Mouse (Mus musculus): ENCODE results near the gene Tgfb2.

The Tgfb2 gene

DNA sequence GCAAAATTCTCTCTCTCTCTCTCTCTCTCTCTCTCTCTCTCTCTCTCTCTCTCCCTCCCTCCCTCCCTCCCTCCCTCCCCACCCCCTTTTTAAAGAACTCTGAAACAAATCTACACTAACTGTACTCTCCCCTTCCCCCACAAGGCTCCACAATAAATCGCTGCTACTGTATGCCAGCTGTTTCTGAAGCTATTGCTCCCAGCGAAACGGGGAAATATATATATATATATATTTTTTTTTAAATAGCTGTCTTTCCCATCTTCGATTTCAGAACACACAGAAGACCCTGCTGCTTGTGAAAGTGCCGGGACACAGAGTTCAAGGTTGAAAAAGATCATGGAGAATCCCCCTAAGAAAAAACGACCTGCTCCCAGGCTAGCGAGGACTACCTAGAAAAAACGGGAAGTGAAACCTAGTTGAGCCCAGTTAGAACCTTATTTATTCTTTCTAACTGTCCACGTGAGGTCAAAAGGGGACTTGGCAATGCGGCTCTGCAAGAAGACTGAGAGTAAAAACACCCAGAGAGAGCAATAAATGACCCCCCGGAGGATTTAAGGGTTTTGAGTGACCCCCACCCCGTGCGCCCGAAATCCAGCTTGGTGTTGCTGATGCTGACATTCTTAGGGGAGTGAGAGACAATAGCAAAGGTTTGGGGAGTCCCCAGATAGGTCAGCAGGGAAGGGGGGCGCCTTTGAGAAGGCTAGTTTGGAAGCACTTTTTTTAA is 2.4 kb downstream of the Tgfb2 start:
- in situ Hi-C loops (cut with MboI, MseI), result no loop called here

GRCm38 (mm10) chr1:186702391-186703255 is 3.2 kb downstream of the Tgfb2 start:
- in situ Hi-C loops (cut with MboI, MseI), result no loop called here

DNA sequence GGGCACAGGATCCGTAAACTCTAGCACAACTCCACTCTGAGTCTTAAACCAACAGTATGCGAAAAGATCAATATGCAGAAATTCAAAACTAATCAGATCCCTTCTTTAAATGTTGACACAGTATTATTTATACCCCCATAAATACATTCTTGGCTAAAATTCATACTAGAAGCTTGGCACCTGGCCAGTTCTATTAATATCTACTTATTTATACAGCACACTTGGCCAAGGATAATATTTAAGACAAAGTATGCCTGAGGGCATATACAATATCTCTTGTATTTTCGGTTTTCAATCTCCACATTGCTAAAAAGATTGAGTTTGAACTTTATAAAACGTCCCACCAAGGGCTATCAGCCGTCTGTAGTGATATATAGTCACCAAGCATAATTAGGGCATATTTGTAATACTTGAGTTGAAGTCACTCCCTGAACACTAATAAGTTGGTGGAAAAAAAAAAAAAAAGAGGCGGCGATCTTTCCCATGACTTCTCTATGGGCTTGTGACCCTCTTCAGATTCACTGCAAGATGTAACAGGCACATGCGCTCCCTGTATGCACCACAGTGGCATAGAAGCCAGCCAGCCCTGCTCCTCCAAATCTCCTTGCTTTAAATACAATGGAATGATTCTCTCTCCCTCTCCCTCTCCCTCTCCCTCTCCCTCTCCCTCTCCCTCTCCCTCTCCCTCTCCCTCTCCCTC is 4.4 kb downstream of the Tgfb2 start:
- in situ Hi-C loops (cut with MboI, MseI), result no loop called here

- in situ Hi-C loops (cut with MboI, MseI), result no loop called here
These were observed 5.3 kb downstream of the Tgfb2 start for GRCm38 (mm10) chr1:186700496-186700895.

GRCm38 (mm10) chr1:186698583-186699338 is 7.0 kb downstream of the Tgfb2 start:
- in situ Hi-C loops (cut with MboI, MseI), result no loop called here

DNA sequence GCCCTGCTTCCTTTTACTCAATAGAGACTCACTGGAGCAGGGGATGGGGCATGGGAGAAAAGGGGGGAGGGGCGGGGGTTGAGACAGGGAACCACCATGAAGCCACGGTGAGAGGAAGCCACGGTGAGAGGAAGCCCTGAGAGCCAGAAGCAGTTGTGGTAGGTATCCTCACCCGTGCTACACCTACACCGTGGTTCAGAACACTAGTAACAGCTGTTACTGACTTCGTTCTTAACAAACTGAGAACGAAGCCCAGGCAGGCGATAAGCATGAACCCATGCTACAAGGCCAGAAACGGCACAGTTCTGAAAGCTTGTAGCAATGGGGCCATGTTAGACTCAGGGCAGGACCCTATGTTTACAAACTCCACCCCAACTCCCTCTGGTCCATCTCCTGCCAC is 9.6 kb downstream of the Tgfb2 start:
- in situ Hi-C loops (cut with MboI, MseI), result no loop called here

GRCm38 (mm10) chr1:186695361-186695760 is 10.4 kb downstream of the Tgfb2 start:
- in situ Hi-C loops (cut with MboI, MseI), result no loop called here

DNA sequence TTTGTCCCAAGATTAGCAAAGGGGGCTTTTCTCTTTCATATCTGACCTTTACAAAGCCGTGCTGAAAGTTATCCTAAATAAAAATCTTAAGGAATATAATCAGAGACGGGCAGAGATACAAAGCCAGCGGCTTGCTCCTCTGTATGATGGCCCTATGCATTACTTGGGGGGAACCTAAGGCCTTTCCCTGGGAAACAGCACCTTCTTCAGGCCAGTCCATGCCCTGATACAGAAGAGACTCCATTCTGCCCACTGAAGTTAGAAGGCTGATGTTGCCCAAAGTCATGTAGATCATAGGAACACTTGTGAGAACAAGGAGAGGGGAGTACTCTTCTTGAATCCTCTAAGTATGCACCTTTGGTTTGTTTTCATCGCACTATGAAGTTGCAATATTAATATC is 13.4 kb downstream of the Tgfb2 start:
- in situ Hi-C loops (cut with MboI, MseI), result no loop called here

- in situ Hi-C loops (cut with MboI, MseI), result no loop called here
These were observed 14.1 kb downstream of the Tgfb2 start for GRCm38 (mm10) chr1:186691708-186692107.

DNA sequence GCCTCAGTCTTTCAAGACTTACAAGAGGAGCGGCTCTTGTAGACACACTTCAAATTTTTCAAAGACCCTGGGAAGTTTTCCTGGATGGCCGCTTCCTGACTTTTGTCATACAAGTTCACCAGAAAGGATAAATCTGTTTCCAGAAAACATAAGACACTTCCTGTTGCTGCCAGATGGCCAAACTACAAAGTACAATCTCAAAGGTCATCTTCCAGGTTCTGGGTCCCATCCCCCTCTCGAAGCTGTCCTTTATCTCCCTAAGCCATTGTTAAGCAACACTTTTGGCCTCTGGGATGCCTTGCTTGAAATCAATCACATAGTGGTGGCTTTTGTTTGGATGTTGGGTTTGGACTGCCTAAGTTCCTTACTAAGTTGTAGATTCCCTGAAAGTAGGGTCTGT is 21.7 kb downstream of the Tgfb2 start:
- in situ Hi-C loops (cut with MboI, MseI), result no loop called here

DNA sequence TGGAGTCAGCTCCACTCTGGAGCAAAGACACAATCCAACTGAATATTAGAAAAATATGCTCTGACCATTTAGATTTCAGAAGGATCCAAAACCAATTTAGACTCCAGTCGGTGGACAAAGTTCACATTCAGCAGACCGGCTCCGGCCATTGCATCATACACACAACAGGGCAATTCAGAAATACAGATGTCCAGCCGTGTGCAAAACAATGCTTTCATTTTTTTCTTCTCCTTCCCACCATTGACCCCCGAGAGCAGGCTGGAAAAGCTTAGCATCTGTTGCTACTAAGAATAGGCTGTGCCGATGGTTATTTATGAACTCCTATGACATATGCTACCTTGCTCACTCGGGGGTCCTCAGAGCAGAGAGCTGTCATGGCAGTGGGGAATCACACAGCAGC is 23.2 kb downstream of the Tgfb2 start:
- in situ Hi-C loops (cut with MboI, MseI), result no loop called here

DNA sequence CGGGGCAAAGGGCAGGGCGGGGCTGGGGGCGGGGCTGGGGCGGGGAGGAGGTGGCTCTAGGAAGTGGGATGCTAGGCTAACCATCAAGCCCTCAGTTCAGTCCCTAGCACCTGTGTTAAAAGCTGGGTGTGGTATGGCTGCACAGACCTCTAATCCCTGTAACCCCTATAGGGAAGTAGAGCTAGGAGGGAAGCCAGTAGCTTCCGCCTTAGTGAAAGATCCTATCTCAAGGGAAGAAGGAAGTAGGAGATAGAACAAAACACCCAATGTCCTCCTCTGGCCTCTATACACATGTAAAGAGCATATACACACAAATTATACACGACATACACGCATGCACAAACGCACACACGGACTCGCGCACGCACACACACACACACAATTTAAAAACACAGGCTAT is 28.2 kb downstream of the Tgfb2 start:
- in situ Hi-C loops (cut with MboI, MseI), result no loop called here

GRCm38 (mm10) chr1:186676199-186676598 is 29.6 kb downstream of the Tgfb2 start:
- in situ Hi-C loops (cut with MboI, MseI), result no loop called here

- in situ Hi-C loops (cut with MboI, MseI), result no loop called here
These were observed 30.5 kb downstream of the Tgfb2 start for GRCm38 (mm10) chr1:186675263-186675662.

DNA sequence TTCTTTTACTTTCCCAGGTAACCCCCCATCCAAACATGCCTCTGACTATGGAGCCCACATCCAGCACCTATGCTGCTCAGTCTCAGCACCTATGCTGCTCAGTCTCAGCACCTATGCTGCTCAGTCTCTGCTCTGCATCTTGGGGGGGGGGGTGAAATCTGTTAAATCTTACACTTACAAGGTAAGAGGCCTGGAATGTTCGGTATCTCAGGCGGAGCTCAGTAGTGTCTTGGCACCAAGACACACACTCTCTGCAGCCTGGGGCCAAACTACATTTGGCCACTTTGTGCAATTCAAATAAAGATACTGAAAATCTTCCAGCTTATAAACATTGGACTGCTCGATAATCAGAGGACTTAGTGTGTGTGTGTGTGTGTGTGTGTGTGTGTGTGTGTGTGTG is 31.2 kb downstream of the Tgfb2 start:
- in situ Hi-C loops (cut with MboI, MseI), result no loop called here

- in situ Hi-C loops (cut with MboI, MseI), result no loop called here
These were observed 32.6 kb downstream of the Tgfb2 start for GRCm38 (mm10) chr1:186673166-186673565.

DNA sequence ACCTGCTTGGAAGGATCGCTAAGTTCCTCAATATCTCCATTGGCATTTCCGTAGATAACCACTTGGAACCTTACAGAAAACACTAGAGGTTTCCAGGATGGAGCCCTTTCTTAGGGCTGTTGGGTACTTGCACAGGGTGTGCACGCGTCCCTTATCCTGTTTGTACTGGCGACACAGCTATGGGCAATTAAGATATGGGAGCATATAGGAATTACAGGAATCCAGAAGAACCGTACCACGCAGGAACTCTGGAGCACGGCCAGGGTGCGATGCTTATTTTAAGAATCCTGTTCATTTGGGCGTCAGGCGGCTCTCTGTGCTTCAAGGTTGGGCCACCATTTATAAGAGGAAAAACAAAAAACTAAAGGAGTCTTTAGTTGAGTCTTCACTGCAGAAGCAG is 42.4 kb downstream of the Tgfb2 start:
- in situ Hi-C loops (cut with MboI, MseI), result no loop called here

- in situ Hi-C loops (cut with MboI, MseI), result no loop called here
These were observed 42.8 kb downstream of the Tgfb2 start for GRCm38 (mm10) chr1:186662996-186663395.

GRCm38 (mm10) chr1:186661206-186661921 is 44.4 kb downstream of the Tgfb2 start:
- in situ Hi-C loops (cut with MboI, MseI), result no loop called here

GRCm38 (mm10) chr1:186658783-186659182 is 47.0 kb downstream of the Tgfb2 start:
- in situ Hi-C loops (cut with MboI, MseI), result no loop called here
